In the genomic region with DNA sequence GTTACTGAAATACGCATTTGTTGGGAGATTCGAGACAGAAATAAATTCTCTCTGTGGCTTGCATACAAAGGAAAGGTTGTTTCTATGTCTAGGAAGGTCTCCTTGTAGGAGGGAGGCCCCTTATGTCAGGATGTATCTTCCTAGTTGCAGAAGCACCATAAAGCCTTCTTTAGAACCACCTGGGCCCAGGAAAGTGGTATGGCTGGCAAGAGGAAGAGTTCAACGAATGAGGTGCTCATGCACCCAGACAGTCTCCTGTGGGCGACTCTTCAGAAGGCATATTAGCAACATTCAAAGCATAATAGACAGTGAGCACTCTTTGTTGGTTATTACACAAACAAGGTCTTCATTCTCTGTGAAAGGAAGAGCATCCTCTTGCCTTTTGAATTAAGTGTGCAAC, we compare ENCODE assay signal across 10 mouse cellular contexts. TPM values are rescaled to one million over a fixed set of nuclear protein-coding genes. Genes with fewer than 3 reads are reported as not detected.
DNase-seq lines count a peak whose midpoint lies in the region; ATAC-seq lines count a peak whose summit lies in the region.
"Had no signal": no experiment of that assay in that cellular context is flagged by ENCODE, and none has a peak within 500 bp of the region (broad histone marks: within the 10 kb centered on the region; RNA-seq: fewer than 3 reads in every experiment).

No protein-coding gene starts in this region.

- peak overlapping the region; percentile 57 for H3K4me2 ChIP-seq in intestine, embryonic 14.5 days (ENCODE audit: low read length)
- H3K4me2 ChIP-seq in intestine, embryonic 15.5 days (replicated peaks) = no peak overlapping the region
- H3K4me2 ChIP-seq in forebrain, embryonic 15.5 days (replicated peaks) = peak overlapping the region; percentile 75
- peak overlapping the region; percentile 82 for H3K4me2 ChIP-seq in midbrain, embryonic 14.5 days (ENCODE audit: low read length)

- WGBS in intestine, embryonic 14.5 days = 32% methylated on average over 4 of the region's 4 CpGs
- 32% methylated on average over 4 of the region's 4 CpGs for WGBS in intestine, embryonic 15.5 days
- 35% methylated on average over 4 of the region's 4 CpGs for WGBS in embryonic facial prominence, embryonic 10.5 days
- 36% methylated on average over 4 of the region's 4 CpGs for WGBS in forebrain, embryonic 15.5 days
- WGBS in midbrain, embryonic 14.5 days = 30% methylated on average over 4 of the region's 4 CpGs

- intact Hi-C loops in gastrocnemius, postnatal 14 days (cut with DNase I; ENCODE audit: low total_unique reads) = no loop called here

- peaks cover 36% of the 10 kb centered on the region for H3K27me3 ChIP-seq in intestine, embryonic 14.5 days (replicated peaks; ENCODE audit: control insufficient read depth, insufficient read depth, low read length)
- H3K27me3 ChIP-seq in intestine, embryonic 15.5 days (replicated peaks) = peaks cover 12% of the 10 kb centered on the region; the same call in 1 of the 2 replicates
- peaks cover 53% of the 10 kb centered on the region for H3K27me3 ChIP-seq in embryonic facial prominence, embryonic 10.5 days (replicated peaks; ENCODE audit: low read depth, poor library complexity, severe bottlenecking)
- no peaks in the 10 kb centered on the region for H3K27me3 ChIP-seq in forebrain, embryonic 15.5 days
- H3K27me3 ChIP-seq in midbrain, embryonic 14.5 days (ENCODE audit: control insufficient read depth, insufficient read depth, low read length) = no peaks in the 10 kb centered on the region

- no peak for ATAC-seq in intestine, embryonic 14.5 days (replicated peaks; ENCODE audit: low FRiP score, low TSS enrichment, low read depth)
- no peak for ATAC-seq in intestine, embryonic 15.5 days
- no peak for ATAC-seq in forebrain, embryonic 15.5 days (replicated peaks)
- ATAC-seq in midbrain, embryonic 14.5 days (ENCODE audit: low FRiP score, low TSS enrichment) = no peak
- ATAC-seq: activated CD4-positive, CD25-positive, alpha-beta regulatory T cell, adult 4 months had no signal

- H3K4me1 ChIP-seq in intestine, embryonic 14.5 days (replicated peaks; ENCODE audit: control insufficient read depth, insufficient read depth, low read length) = 0 out of 2 replicates have a peak, but pooled peaks cover 4% of the 10 kb centered on the region
- 0 out of 2 replicates have a peak, but pooled peaks cover 5% of the 10 kb centered on the region for H3K4me1 ChIP-seq in intestine, embryonic 15.5 days (replicated peaks)
- H3K4me1 ChIP-seq in embryonic facial prominence, embryonic 10.5 days = peaks cover 11% of the 10 kb centered on the region
- H3K4me1 ChIP-seq in forebrain, embryonic 15.5 days = peaks cover 22% of the 10 kb centered on the region
- peaks cover 14% of the 10 kb centered on the region; the same call in 1 of the 2 replicates for H3K4me1 ChIP-seq in midbrain, embryonic 14.5 days (ENCODE audit: control insufficient read depth, insufficient read depth, low read length)

- DNase-seq in intestine, embryonic 14.5 days (ENCODE audit: low spot score) = peak; percentile 48
- no peak for DNase-seq in embryonic facial prominence, embryonic 10.5 days (ENCODE audit: low spot score)
- DNase-seq in midbrain, embryonic 14.5 days = no peak
- DNase-seq in gastrocnemius, postnatal 14 days = no peak
- DNase-seq in testis, postnatal 14 days (ENCODE audit: low spot score) = no peak

- H3K36me3 ChIP-seq in intestine, embryonic 14.5 days (ENCODE audit: control insufficient read depth, insufficient read depth, low read length) = no peaks in the 10 kb centered on the region
- H3K36me3 ChIP-seq in intestine, embryonic 15.5 days = no peaks in the 10 kb centered on the region
- H3K36me3 ChIP-seq in embryonic facial prominence, embryonic 10.5 days (replicated peaks) = no peaks in the 10 kb centered on the region
- no peaks in the 10 kb centered on the region for H3K36me3 ChIP-seq in forebrain, embryonic 15.5 days
- no peaks in the 10 kb centered on the region for H3K36me3 ChIP-seq in midbrain, embryonic 14.5 days (ENCODE audit: control insufficient read depth, insufficient read depth, low read length)

- H3K27ac ChIP-seq in intestine, embryonic 14.5 days (ENCODE audit: low read depth) = no peak overlapping the region
- H3K27ac ChIP-seq in intestine, embryonic 15.5 days = no peak overlapping the region
- H3K27ac ChIP-seq in embryonic facial prominence, embryonic 10.5 days (replicated peaks) = no peak overlapping the region
- H3K27ac ChIP-seq in forebrain, embryonic 15.5 days (replicated peaks) = peak overlapping the region; percentile 79
- peak overlapping the region; percentile 88 for H3K27ac ChIP-seq in midbrain, embryonic 14.5 days (replicated peaks; ENCODE audit: low read depth, low read length)
- H3K27ac ChIP-seq: macrophage had no signal

- no peak overlapping the region for H3K4me3 ChIP-seq in intestine, embryonic 14.5 days (ENCODE audit: low read depth, low read length)
- no peak overlapping the region for H3K4me3 ChIP-seq in intestine, embryonic 15.5 days (replicated peaks)
- H3K4me3 ChIP-seq in embryonic facial prominence, embryonic 10.5 days = peak overlapping the region; percentile 56
- H3K4me3 ChIP-seq in forebrain, embryonic 15.5 days = peak overlapping the region; percentile 47
- peak overlapping the region; percentile 42 for H3K4me3 ChIP-seq in midbrain, embryonic 14.5 days (replicated peaks; ENCODE audit: low read depth, low read length)

- no peak overlapping the region for H3K9ac ChIP-seq in intestine, embryonic 14.5 days (ENCODE audit: low read length)
- H3K9ac ChIP-seq in intestine, embryonic 15.5 days = no peak overlapping the region
- peak overlapping the region; percentile 60; the same call in 1 of the 2 replicates for H3K9ac ChIP-seq in forebrain, embryonic 15.5 days (replicated peaks)
- peak overlapping the region; percentile 70; the same call in 1 of the 2 replicates for H3K9ac ChIP-seq in midbrain, embryonic 14.5 days (replicated peaks; ENCODE audit: low read length)

- no peaks in the 10 kb centered on the region for H3K9me3 ChIP-seq in intestine, embryonic 14.5 days (ENCODE audit: control insufficient read depth, low read length)
- H3K9me3 ChIP-seq in intestine, embryonic 15.5 days = no peaks in the 10 kb centered on the region
- H3K9me3 ChIP-seq in embryonic facial prominence, embryonic 10.5 days = no peaks in the 10 kb centered on the region
- H3K9me3 ChIP-seq in forebrain, embryonic 15.5 days = no peaks in the 10 kb centered on the region
- no peaks in the 10 kb centered on the region for H3K9me3 ChIP-seq in midbrain, embryonic 14.5 days (ENCODE audit: control insufficient read depth, low read length)

RNA-seq across cellular contexts. Expression of gene Erich3, which starts 1.0 kb away (rescaled TPM):
- 0.09 and 0.55 TPM in 2 replicates for polyA plus RNA-seq in intestine, embryonic 14.5 days (2014; fragmentation: Nextera tagmentation; extraction: Ambion mirVana)
- polyA plus RNA-seq in intestine, embryonic 15.5 days (2015; fragmentation: Nextera tagmentation; extraction: Ambion mirVana) = 0.20 TPM in 2 replicates
- 0.19 and 0.36 TPM in 2 replicates for polyA plus RNA-seq in embryonic facial prominence, embryonic 10.5 days (2016; fragmentation: Nextera tagmentation; extraction: Ambion mirVana)
- polyA plus RNA-seq in forebrain, embryonic 15.5 days (2015; fragmentation: Nextera tagmentation; extraction: Ambion mirVana) = 1.2 and 1.8 TPM in 2 replicates
- polyA plus RNA-seq in midbrain, embryonic 14.5 days (2014; fragmentation: Nextera tagmentation; extraction: Ambion mirVana) = 1.0 and 2.7 TPM in 2 replicates
- under 1 TPM; 0.04 TPM for total RNA-seq in gastrocnemius, postnatal 14 days (2021)
- polyA plus RNA-seq: activated CD4-positive, CD25-positive, alpha-beta regulatory T cell, adult 4 months; liver, embryonic 11.5 days; macrophage had no signal

Comparison
In these comparisons a context has a peak if more than half of its experiments do, and no peak if none do; other contexts are left out.
1. H3K27ac ChIP-seq: peak in forebrain, embryonic 15.5 days (single experiment) and midbrain, embryonic 14.5 days (single experiment); none in intestine, embryonic 14.5 days (single experiment), intestine, embryonic 15.5 days (single experiment) and embryonic facial prominence, embryonic 10.5 days (single experiment).
2. H3K4me3 ChIP-seq: peak in embryonic facial prominence, embryonic 10.5 days (single experiment), forebrain, embryonic 15.5 days (single experiment) and midbrain, embryonic 14.5 days (single experiment); none in intestine, embryonic 14.5 days (single experiment) and intestine, embryonic 15.5 days (single experiment).
3. H3K9ac ChIP-seq: peak in forebrain, embryonic 15.5 days (single experiment) and midbrain, embryonic 14.5 days (single experiment); none in intestine, embryonic 14.5 days (single experiment) and intestine, embryonic 15.5 days (single experiment).